ENCODE assay signal across 26 mouse cellular contexts in the genomic region with DNA sequence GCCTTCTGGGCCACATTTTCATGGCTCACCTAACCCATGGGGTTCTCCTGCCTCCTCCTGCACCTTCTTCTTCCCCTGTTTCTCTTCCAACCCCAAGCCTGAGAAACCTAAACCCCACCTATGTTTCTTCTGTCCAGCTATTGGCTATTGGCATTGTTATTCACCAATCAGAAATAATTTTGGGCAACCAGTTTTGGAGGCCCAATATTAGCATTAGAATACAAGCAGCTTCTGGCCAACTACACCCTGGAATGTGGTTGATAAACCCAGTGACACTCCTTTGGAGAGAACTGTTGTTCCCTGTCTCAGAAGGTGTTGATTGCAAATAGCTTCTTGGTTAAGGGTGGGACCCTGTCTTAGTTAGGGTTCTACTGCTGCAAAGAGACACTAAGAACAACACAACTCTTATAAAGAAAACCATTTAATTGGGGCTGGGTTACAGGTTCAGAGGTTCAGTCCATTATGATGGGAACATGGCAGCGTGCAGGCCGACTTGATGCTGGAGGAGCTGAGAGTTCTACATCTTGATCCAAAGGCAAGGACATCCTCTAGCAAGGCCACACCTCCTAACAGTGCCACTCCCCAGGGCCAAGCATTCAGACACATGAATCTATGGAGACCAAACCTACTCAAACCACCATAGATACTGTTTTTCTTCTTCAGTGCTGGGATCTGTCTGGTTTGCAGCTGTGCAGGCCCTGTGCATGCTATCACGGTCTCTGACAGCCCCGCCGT. TPM values are rescaled to one million over a fixed set of nuclear protein-coding genes. Genes with fewer than 3 reads are reported as not detected.
DNase-seq lines count a peak whose midpoint lies in the region; ATAC-seq lines count a peak whose summit lies in the region.
"Had no signal": no experiment of that assay in that cellular context is flagged by ENCODE, and none has a peak within 500 bp of the region (broad histone marks: within the 10 kb centered on the region; RNA-seq: fewer than 3 reads in every experiment).

No protein-coding gene starts in this region.

- WGBS in liver, embryonic 11.5 days = 86% methylated on average over 5 of the region's 5 CpGs
- WGBS in liver, embryonic 12.5 days (ENCODE audit: insufficient replicate concordance) = 87% methylated on average over 5 of the region's 5 CpGs

- ATAC-seq in liver, embryonic 11.5 days (replicated peaks; ENCODE audit: low FRiP score) = 0 out of 2 replicates have a peak, but pooled peaks have one; percentile 28
- no peak for ATAC-seq in liver, embryonic 12.5 days
- no peak for ATAC-seq in megakaryocyte, adult 5-6 weeks (ENCODE audit: poor library complexity, severe bottlenecking)
- ATAC-seq: CD4-positive, CD25-positive, alpha-beta regulatory T cell, adult 4 months; forebrain, embryonic 14.5 days; forebrain, embryonic 16.5 days had no signal

- no peak for DNase-seq in liver, embryonic 11.5 days (ENCODE audit: low spot score)
- DNase-seq in ES-CJ7 (ENCODE audit: low read depth, low spot score) (peak; percentile 80), R1 (ENCODE audit: low read depth, low spot score) (peak; percentile 95), MN1 (ENCODE audit: low spot score) (no peak)
- DNase-seq in kidney, adult 11 months = no peak
- DNase-seq: adrenal gland, adult 8-10 months; adrenal gland, postnatal 14 days; adrenal gland, postnatal 36 days; B cell, adult 2 months; cerebellum, adult 11-12 months; cerebellum, adult 2 months; cerebellum, adult 9-10 months; cerebellum, postnatal 10 days; cerebellum, postnatal 25 days had no signal

- H3K9me3 ChIP-seq in liver, embryonic 11.5 days (ENCODE audit: control insufficient read depth, low read length) = no peaks in the 10 kb centered on the region
- no peaks in the 10 kb centered on the region for H3K9me3 ChIP-seq in liver, embryonic 12.5 days (replicated peaks)
- H3K9me3 ChIP-seq: embryonic facial prominence, embryonic 13.5 days; embryonic facial prominence, embryonic 15.5 days; forebrain, embryonic 12.5 days; G1E had no signal

- peaks cover 17% of the 10 kb centered on the region for H3K36me3 ChIP-seq in liver, embryonic 11.5 days (ENCODE audit: control insufficient read depth, insufficient read depth, low read length)
- peaks cover 60% of the 10 kb centered on the region for H3K36me3 ChIP-seq in liver, embryonic 12.5 days

- no peak overlapping the region for H3K27ac ChIP-seq in liver, embryonic 11.5 days (ENCODE audit: low read depth, low read length)
- H3K27ac ChIP-seq in liver, embryonic 12.5 days = no peak overlapping the region
- H3K27ac ChIP-seq: embryonic facial prominence, embryonic 13.5 days; embryonic facial prominence, embryonic 15.5 days; forebrain, embryonic 10.5 days; forebrain, embryonic 12.5 days had no signal

- H3K4me1 ChIP-seq in liver, embryonic 11.5 days (replicated peaks; ENCODE audit: control insufficient read depth, insufficient read depth, low read length) = peaks cover 9% of the 10 kb centered on the region
- H3K4me1 ChIP-seq in liver, embryonic 12.5 days = peaks cover 41% of the 10 kb centered on the region
- H3K4me1 ChIP-seq: embryonic facial prominence, embryonic 13.5 days; embryonic facial prominence, embryonic 15.5 days had no signal

- H3K9ac ChIP-seq in liver, embryonic 11.5 days (ENCODE audit: low read depth, low read length) = 0 out of 2 replicates have a peak overlapping the region, but pooled peaks have one; percentile 9
- H3K9ac ChIP-seq in liver, embryonic 12.5 days = no peak overlapping the region
- H3K9ac ChIP-seq: embryonic facial prominence, embryonic 13.5 days; embryonic facial prominence, embryonic 15.5 days; forebrain, embryonic 12.5 days had no signal

- H3K4me2 ChIP-seq in liver, embryonic 11.5 days = no peak overlapping the region
- H3K4me2 ChIP-seq in liver, embryonic 12.5 days = no peak overlapping the region
- H3K4me2 ChIP-seq: embryonic facial prominence, embryonic 13.5 days; embryonic facial prominence, embryonic 15.5 days; forebrain, embryonic 12.5 days had no signal

- no peaks in the 10 kb centered on the region for H3K27me3 ChIP-seq in liver, embryonic 11.5 days (replicated peaks; ENCODE audit: control insufficient read depth, insufficient read depth, low read length)
- no peaks in the 10 kb centered on the region for H3K27me3 ChIP-seq in liver, embryonic 12.5 days (replicated peaks)
- H3K27me3 ChIP-seq: CH12.LX; embryonic facial prominence, embryonic 13.5 days; embryonic facial prominence, embryonic 15.5 days; forebrain, embryonic 12.5 days had no signal

- no peak overlapping the region for H3K4me3 ChIP-seq in liver, embryonic 11.5 days (ENCODE audit: low read depth, low read length)
- H3K4me3 ChIP-seq in liver, embryonic 12.5 days = no peak overlapping the region
- H3K4me3 ChIP-seq: embryonic facial prominence, embryonic 13.5 days; embryonic facial prominence, embryonic 15.5 days; erythroblast, embryonic 14.5 days; forebrain, embryonic 10.5 days; forebrain, embryonic 12.5 days had no signal

RNA-seq across cellular contexts. Expression of gene Mta3, which starts 44.4 kb away (rescaled TPM):
- 63.0 and 67.2 TPM in 2 replicates for polyA plus RNA-seq in liver, embryonic 11.5 days (2014; fragmentation: Nextera tagmentation; extraction: Ambion mirVana)
- polyA plus RNA-seq in liver, embryonic 12.5 days (2016; fragmentation: Nextera tagmentation; extraction: Ambion mirVana) = 60.2 and 66.4 TPM in 2 replicates
- 79.2 and 84.9 TPM in 2 replicates for total RNA-seq in megakaryocyte, adult 5-6 weeks (2015)
- total RNA-seq in megakaryocyte, adult 5-6 weeks (2017) = 65.7 and 74.1 TPM in 2 replicates

Comparison
In these comparisons a context has a peak if more than half of its experiments do, and no peak if none do; other contexts are left out.
1. DNase-seq: peak in ES-CJ7 (single experiment) and R1 (single experiment); none in liver, embryonic 11.5 days (single experiment), MN1 (single experiment) and kidney, adult 11 months (single experiment).